Mouse (Mus musculus) monocyte, adult 2 months (primary cell): Measurements from ENCODE around the gene Irx6.

Experiments
- DNase-seq, 2 experiments: peaks; one replicate each; pipeline ENCODE4 v3.0.0; 2022; ENCODE audit warnings: low spot score in 2 of 2, low read depth in 1 of 2

The Irx6 gene

GRCm38 (mm10) chr8:92674244-92675128 lies at the start of gene Irx6:
Gene Irx6 (plus strand): TSS chr8:92674288.
- DNase-seq: no peak

- DNase-seq: no peak
Observed at GRCm38 (mm10) chr8:92628711-92629650, 45.1 kb upstream of the Irx6 start.

- no peak for DNase-seq
Observed at GRCm38 (mm10) chr8:92633199-92633598, 40.9 kb upstream of the Irx6 start.

- DNase-seq: no peak
Observed at GRCm38 (mm10) chr8:92640820-92641219, 33.3 kb upstream of the Irx6 start.

GRCm38 (mm10) chr8:92646637-92647036 lies 27.5 kb upstream of the Irx6 start:
- no peak for DNase-seq

GRCm38 (mm10) chr8:92664207-92664606 lies 9.9 kb upstream of the Irx6 start:
- no peak for DNase-seq

- DNase-seq: no peak
Observed at GRCm38 (mm10) chr8:92670236-92670635, 3.9 kb upstream of the Irx6 start.

- no peak for DNase-seq
Observed at GRCm38 (mm10) chr8:92670656-92671195, 3.4 kb upstream of the Irx6 start.

- no peak for DNase-seq
Observed at GRCm38 (mm10) chr8:92671892-92672291, 2.2 kb upstream of the Irx6 start.

- no peak for DNase-seq
Observed at GRCm38 (mm10) chr8:92673101-92673500, 987 bp upstream of the Irx6 start.

GRCm38 (mm10) chr8:92673555-92674243 lies 389 bp upstream of the Irx6 start:
- DNase-seq: no peak

- DNase-seq: no peak
Observed at GRCm38 (mm10) chr8:92678407-92678806, 4.3 kb downstream of the Irx6 start.

- no peak for DNase-seq
Observed at GRCm38 (mm10) chr8:92697361-92697760, 23.3 kb downstream of the Irx6 start.

GRCm38 (mm10) chr8:92698411-92698810 lies 24.3 kb downstream of the Irx6 start:
- DNase-seq: no peak

- DNase-seq: no peak
Observed at GRCm38 (mm10) chr8:92699922-92700540, 25.9 kb downstream of the Irx6 start.

GRCm38 (mm10) chr8:92703375-92703774 lies 29.3 kb downstream of the Irx6 start:
- no peak for DNase-seq

GRCm38 (mm10) chr8:92706311-92706710 lies 32.2 kb downstream of the Irx6 start:
- no peak for DNase-seq

GRCm38 (mm10) chr8:92713286-92713685 lies 39.2 kb downstream of the Irx6 start:
- DNase-seq: no peak

GRCm38 (mm10) chr8:92717418-92717817 lies 43.3 kb downstream of the Irx6 start:
- DNase-seq: no peak

- no peak for DNase-seq
Observed at GRCm38 (mm10) chr8:92718057-92718456, 44.0 kb downstream of the Irx6 start.
